Mouse (Mus musculus): Measurements from ENCODE around the gene Ebp. TPM values are rescaled to one million over a fixed set of nuclear protein-coding genes. Genes with fewer than 3 reads are reported as not detected.

Gene Ebp
- polyA plus RNA-seq (2012; rRNA removed): 183 and 188 TPM in 2 replicates

GRCm38 (mm10) chrX:8193419-8193723 lies at the start of gene Ebp:
Gene Ebp, minus strand, starts transcription at chrX:8193512.

GRCm38 (mm10) chrX:8206015-8206693 lies 12.8 kb upstream of the Ebp start, which contains the start of gene Porcn:
Gene Porcn, minus strand, starts transcription at chrX:8206525.

GRCm38 (mm10) chrX:8175504-8176385 lies 17.6 kb downstream of the Ebp start, which contains the start of gene Tbc1d25:
Gene Tbc1d25, minus strand, starts transcription at chrX:8176181.

GRCm38 (mm10) chrX:8145153-8145991 lies 47.9 kb downstream of the Ebp start, which contains the start of gene Rbm3:
Gene Rbm3, minus strand, starts transcription at chrX:8145880.

Other genes starting within 250 kb of the Ebp start
- gene Hdac6, start 245.6 kb downstream of the Ebp start, polyA plus RNA-seq (2012; rRNA removed): 16.6 and 20.2 TPM in 2 replicates
- 0.06 and 0.09 TPM in 2 replicates for gene Gata1, start 215.4 kb downstream of the Ebp start, polyA plus RNA-seq (2012; rRNA removed)
- gene Glod5, start 175.0 kb downstream of the Ebp start, polyA plus RNA-seq (2012; rRNA removed): 4.9 and 5.1 TPM in 2 replicates
- 7.7 and 8.1 TPM in 2 replicates for gene Suv39h1, start 118.8 kb downstream of the Ebp start, polyA plus RNA-seq (2012; rRNA removed)
- 2.6 and 2.7 TPM in 2 replicates for gene Was, start 103.0 kb downstream of the Ebp start, polyA plus RNA-seq (2012; rRNA removed)
- gene Wdr13, start 60.6 kb downstream of the Ebp start, polyA plus RNA-seq (2012; rRNA removed): 146 and 200 TPM in 2 replicates
- gene Rbm3, start 47.6 kb downstream of the Ebp start, polyA plus RNA-seq (2012; rRNA removed): 41.9 and 42.6 TPM in 2 replicates
- 15.6 and 16.3 TPM in 2 replicates for gene Tbc1d25, start 17.3 kb downstream of the Ebp start, polyA plus RNA-seq (2012; rRNA removed)
- 16.7 and 21.7 TPM in 2 replicates for gene Porcn, start 13.0 kb upstream of the Ebp start, polyA plus RNA-seq (2012; rRNA removed)
- gene Ftsj1, start 58.9 kb upstream of the Ebp start, polyA plus RNA-seq (2012; rRNA removed): 23.8 and 24.9 TPM in 2 replicates
- 0.57 and 3.1 TPM in 2 replicates for gene Slc38a5, start 77.6 kb upstream of the Ebp start, polyA plus RNA-seq (2012; rRNA removed)
- not detected in 2 replicates for gene Ssxb10, start 133.9 kb upstream of the Ebp start, polyA plus RNA-seq (2012; rRNA removed)
- not detected in 2 replicates for gene Ssxb9, start 173.5 kb upstream of the Ebp start, polyA plus RNA-seq (2012; rRNA removed)
- not detected in 2 replicates for gene Ssxb1, start 219.8 kb upstream of the Ebp start, polyA plus RNA-seq (2012; rRNA removed)

Data from colon, adult 2 months (tissue).